Mouse (Mus musculus) CD4-positive, CD25-positive, alpha-beta regulatory T cell, adult 9 weeks (primary cell): ENCODE results near the gene Gpcpd1. TPM values are rescaled to one million over a fixed set of nuclear protein-coding genes. Genes with fewer than 3 reads are reported as not detected.

Experiments
- polyA plus RNA-seq: library from polyadenylated mRNA; unstranded; fragments of 100-300 nt; shearing (Covaris generic); gene quantifications from one replicate; pipeline ENCODE4 v1.2.1, GENCODE M21; 2017

Gpcpd1 gene
- 78.1 TPM for polyA plus RNA-seq

GRCm38 (mm10) chr2:132587240-132587779 lies at the start of gene Gpcpd1:
TSS of gene Gpcpd1 (minus strand) at chr2:132587729.

Other genes with a start within 250 kb of the Gpcpd1 start
- gene Prokr2, start 202.3 kb downstream of the Gpcpd1 start, polyA plus RNA-seq: 0.09 TPM
- gene Shld1, start 99.2 kb upstream of the Gpcpd1 start, polyA plus RNA-seq: 40.7 TPM
- not detected for gene Chgb, start 193.5 kb upstream of the Gpcpd1 start, polyA plus RNA-seq
- gene Trmt6, start 228.3 kb upstream of the Gpcpd1 start, polyA plus RNA-seq: 54.7 TPM
- 2.7 TPM for gene Mcm8, start 228.4 kb upstream of the Gpcpd1 start, polyA plus RNA-seq